Mouse (Mus musculus) midbrain, embryonic 12.5 days (tissue): Measurements from ENCODE around the gene Pou2f2. TPM values are rescaled to one million over a fixed set of nuclear protein-coding genes. Genes with fewer than 3 reads are reported as not detected.

Experiments used
- ATAC-seq: fragments of 200-750 bp; cut with Nextera tagmentation; 2 replicates; pipeline ENCODE4 v1.8.0; 2017; ENCODE audit warnings: low read depth, moderate TSS enrichment, moderate library complexity; ENCODE audit not compliant: low FRiP score
- H3K27ac ChIP-seq: fragments of 300-500 bp; sonication (generic); replicated peaks from 2 replicates; pipeline ENCODE4 v1.5.1; 2016; ENCODE audit warnings: mild to moderate bottlenecking
- H3K27me3 ChIP-seq: fragments of 300-500 bp; sonication (generic); 2 replicates; pipeline ENCODE4 v1.6.1; 2016; ENCODE audit warnings: mild to moderate bottlenecking
- H3K36me3 ChIP-seq: fragments of 300-500 bp; sonication (generic); 2 replicates; pipeline ENCODE4 v1.6.1; 2016
- H3K4me1 ChIP-seq: fragments of 300-500 bp; sonication (generic); 2 replicates; pipeline ENCODE4 v1.6.1; 2016
- H3K4me2 ChIP-seq: fragments of 300-500 bp; sonication (generic); replicated peaks from 2 replicates; pipeline ENCODE4 v1.6.1; 2016; ENCODE audit warnings: mild to moderate bottlenecking, moderate library complexity
- H3K4me3 ChIP-seq: fragments of 300-500 bp; sonication (generic); 2 replicates; pipeline ENCODE4 v1.5.1; 2016; ENCODE audit warnings: mild to moderate bottlenecking
- H3K9ac ChIP-seq: fragments of 300-500 bp; sonication (generic); replicated peaks from 2 replicates; pipeline ENCODE4 v1.6.1; 2016; ENCODE audit warnings: mild to moderate bottlenecking, moderate library complexity
- H3K9me3 ChIP-seq: fragments of 300-500 bp; sonication (generic); 2 replicates; pipeline ENCODE4 v1.6.1; 2016; ENCODE audit warnings: mild to moderate bottlenecking
- whole genome bisulfite sequencing: fragments of 180-500 bp; shearing (Covaris S2); methylation state at CpG from one replicate; pipeline ENCODE4 v1.1.7; 2016; 5-methylcytosine and 5-hydroxymethylcytosine counted together
- polyA plus RNA-seq: library from polyadenylated mRNA; unstranded; fragments of >200 nt; fragmentation: Nextera tagmentation; extraction: Ambion mirVana; gene quantifications from 2 replicates; pipeline ENCODE4 v1.2.1, GENCODE M21; 2016

Gene Pou2f2
- polyA plus RNA-seq, 1 experiment from 2014 or later: 44.0 TPM

DNA sequence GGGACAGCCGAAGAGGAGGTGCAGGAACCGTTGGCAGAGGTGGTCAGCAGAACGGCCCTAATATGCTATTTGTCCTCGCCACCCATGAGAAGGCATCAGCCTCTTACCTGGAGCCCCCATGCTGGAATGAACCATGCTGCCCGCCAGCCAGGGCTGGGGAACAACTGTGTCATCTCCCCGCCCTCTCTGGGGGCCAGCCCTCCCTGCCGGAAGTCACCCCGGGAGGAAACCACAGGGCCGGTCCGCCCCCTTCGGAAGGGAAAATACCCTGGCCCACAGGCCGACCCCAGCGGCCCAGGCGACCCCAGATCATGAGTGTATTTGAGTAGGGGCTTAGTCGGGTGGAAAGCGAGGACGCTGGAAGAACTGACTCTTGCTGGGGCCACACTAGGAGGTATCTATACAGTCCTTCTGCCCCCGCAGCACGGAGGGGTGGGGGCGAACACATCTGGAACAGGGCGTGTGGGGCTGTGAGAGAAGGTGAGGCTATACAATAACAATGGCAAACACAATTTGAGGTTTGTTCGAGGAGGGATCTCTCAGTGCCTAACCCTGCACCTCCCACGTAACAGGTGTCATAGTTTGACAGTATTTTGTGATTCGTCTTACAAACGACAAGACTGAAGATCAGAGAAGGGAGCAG lies 47.1 kb downstream of the Pou2f2 start:
- peaks cover 30% of the 10 kb centered on the region for H3K4me1 ChIP-seq
- peaks cover 54% of the 10 kb centered on the region for H3K27me3 ChIP-seq
- H3K4me2 ChIP-seq: no peak overlapping the region
- no peak overlapping the region for H3K4me3 ChIP-seq
- ATAC-seq: no peak
- 0 out of 2 replicates have a peak, but pooled peaks cover 3% of the 10 kb centered on the region for H3K36me3 ChIP-seq
- peaks cover 4% of the 10 kb centered on the region; the same call in 1 of the 2 replicates for H3K9me3 ChIP-seq
- no peak overlapping the region for H3K27ac ChIP-seq
- no peak overlapping the region for H3K9ac ChIP-seq
- 9% methylated on average over 25 of the region's 25 CpGs for WGBS

GRCm38 (mm10) chr7:25131247-25131646 lies 48.3 kb downstream of the Pou2f2 start:
- peaks cover 4% of the 10 kb centered on the region; the same call in 1 of the 2 replicates for H3K9me3 ChIP-seq
- 0 out of 2 replicates have a peak, but pooled peaks cover 3% of the 10 kb centered on the region for H3K36me3 ChIP-seq
- 90% methylated on average over 11 of the region's 11 CpGs for WGBS
- no peak overlapping the region for H3K27ac ChIP-seq
- no peak overlapping the region for H3K9ac ChIP-seq
- peaks cover 54% of the 10 kb centered on the region for H3K27me3 ChIP-seq
- H3K4me3 ChIP-seq: no peak overlapping the region
- H3K4me1 ChIP-seq: peaks cover 30% of the 10 kb centered on the region
- H3K4me2 ChIP-seq: no peak overlapping the region
- no peak for ATAC-seq

DNA sequence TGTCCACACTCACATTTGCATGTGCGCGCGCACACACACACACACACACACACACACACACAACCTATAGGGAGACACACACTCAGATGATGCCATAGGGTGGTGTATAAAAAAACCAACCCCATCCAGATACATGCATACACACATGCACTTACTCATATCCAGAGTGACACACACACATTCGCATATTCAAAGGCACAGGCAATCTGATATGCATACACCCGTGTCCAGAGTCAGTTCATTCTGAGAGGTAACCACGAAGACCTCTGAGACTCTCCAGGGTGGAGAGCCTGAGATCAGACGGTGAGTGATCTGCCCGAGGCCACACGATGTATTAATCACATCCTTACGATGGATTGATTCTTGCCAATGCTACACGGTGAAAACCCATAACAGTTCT lies 49.0 kb downstream of the Pou2f2 start:
- Histone ChIP-seq H3K4me2 (no peak overlapping the region), H3K9me3 (peaks cover 1% of the 10 kb centered on the region; the same call in 1 of the 2 replicates), H3K4me1 (peaks cover 30% of the 10 kb centered on the region), H3K27ac (no peak overlapping the region), H3K27me3 (peaks cover 50% of the 10 kb centered on the region), H3K4me3 (no peak overlapping the region), H3K36me3 (0 out of 2 replicates have a peak, but pooled peaks cover under 1% of the 10 kb centered on the region), H3K9ac (no peak overlapping the region)
- WGBS: 86% methylated on average over 11 of the region's 11 CpGs
- no peak for ATAC-seq

- peaks cover 40% of the 10 kb centered on the region for H3K27me3 ChIP-seq
- no peak for ATAC-seq
- H3K4me1 ChIP-seq: peaks cover 23% of the 10 kb centered on the region
- no peaks in the 10 kb centered on the region for H3K9me3 ChIP-seq
- H3K27ac ChIP-seq: no peak overlapping the region
- 66% methylated on average over 13 of the region's 13 CpGs for WGBS
- H3K4me2 ChIP-seq: no peak overlapping the region
- no peaks in the 10 kb centered on the region for H3K36me3 ChIP-seq
- H3K4me3 ChIP-seq: no peak overlapping the region
- no peak overlapping the region for H3K9ac ChIP-seq
Measured at GRCm38 (mm10) chr7:25129390-25129979, 50.0 kb downstream of the Pou2f2 start.

- H3K4me2 ChIP-seq: no peak overlapping the region
- H3K4me3 ChIP-seq: no peak overlapping the region
- no peak overlapping the region for H3K9ac ChIP-seq
- ATAC-seq: no peak
- no peaks in the 10 kb centered on the region for H3K36me3 ChIP-seq
- H3K27me3 ChIP-seq: peaks cover 26% of the 10 kb centered on the region
- WGBS: 72% methylated on average over 9 of the region's 9 CpGs
- H3K4me1 ChIP-seq: peaks cover 9% of the 10 kb centered on the region
- H3K9me3 ChIP-seq: no peaks in the 10 kb centered on the region
- H3K27ac ChIP-seq: no peak overlapping the region
Measured at GRCm38 (mm10) chr7:25127971-25128370, 51.6 kb downstream of the Pou2f2 start.

DNA sequence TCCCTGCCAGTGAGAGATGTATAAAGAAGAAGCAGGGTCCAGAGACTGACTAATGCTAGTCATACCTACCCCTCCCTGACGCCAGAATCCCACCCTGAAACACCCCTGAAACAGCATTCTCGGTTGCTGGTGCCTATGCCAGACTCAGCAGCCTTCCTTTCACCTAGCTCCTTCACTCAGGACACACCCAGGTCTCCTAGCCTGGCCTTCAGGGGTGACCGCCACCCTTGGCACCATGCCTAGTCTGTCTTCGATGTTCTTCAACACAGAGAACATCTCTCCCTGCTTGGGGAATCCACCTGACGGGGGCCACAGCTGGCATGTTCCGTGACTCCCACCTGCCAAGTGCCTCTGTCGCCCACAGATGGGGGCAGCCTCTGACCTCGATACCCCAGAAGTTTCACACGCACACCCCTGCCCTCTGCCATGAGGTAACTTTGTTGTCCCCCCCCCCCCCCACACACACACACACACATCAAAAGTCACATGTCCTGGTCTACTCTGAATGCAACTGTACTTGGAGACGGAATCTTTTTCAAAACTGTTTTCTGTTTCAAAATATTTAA lies 53.7 kb downstream of the Pou2f2 start:
- 86% methylated on average over 10 of the region's 10 CpGs for WGBS
- Histone ChIP-seq H3K36me3 (no peaks in the 10 kb centered on the region), H3K9ac (no peak overlapping the region), H3K9me3 (no peaks in the 10 kb centered on the region), H3K4me1 (no peaks in the 10 kb centered on the region), H3K4me3 (no peak overlapping the region), H3K4me2 (no peak overlapping the region), H3K27me3 (peaks cover 6% of the 10 kb centered on the region; the same call in 1 of the 2 replicates), H3K27ac (no peak overlapping the region)
- ATAC-seq: no peak

GRCm38 (mm10) chr7:25121240-25121786 lies 58.2 kb downstream of the Pou2f2 start:
- no peak overlapping the region for H3K27ac ChIP-seq
- H3K4me3 ChIP-seq: no peak overlapping the region
- no peaks in the 10 kb centered on the region for H3K9me3 ChIP-seq
- H3K4me2 ChIP-seq: no peak overlapping the region
- H3K4me1 ChIP-seq: no peaks in the 10 kb centered on the region
- H3K36me3 ChIP-seq: no peaks in the 10 kb centered on the region
- ATAC-seq: no peak
- WGBS: 74% methylated on average over 13 of the region's 13 CpGs
- H3K27me3 ChIP-seq: no peaks in the 10 kb centered on the region
- no peak overlapping the region for H3K9ac ChIP-seq

DNA sequence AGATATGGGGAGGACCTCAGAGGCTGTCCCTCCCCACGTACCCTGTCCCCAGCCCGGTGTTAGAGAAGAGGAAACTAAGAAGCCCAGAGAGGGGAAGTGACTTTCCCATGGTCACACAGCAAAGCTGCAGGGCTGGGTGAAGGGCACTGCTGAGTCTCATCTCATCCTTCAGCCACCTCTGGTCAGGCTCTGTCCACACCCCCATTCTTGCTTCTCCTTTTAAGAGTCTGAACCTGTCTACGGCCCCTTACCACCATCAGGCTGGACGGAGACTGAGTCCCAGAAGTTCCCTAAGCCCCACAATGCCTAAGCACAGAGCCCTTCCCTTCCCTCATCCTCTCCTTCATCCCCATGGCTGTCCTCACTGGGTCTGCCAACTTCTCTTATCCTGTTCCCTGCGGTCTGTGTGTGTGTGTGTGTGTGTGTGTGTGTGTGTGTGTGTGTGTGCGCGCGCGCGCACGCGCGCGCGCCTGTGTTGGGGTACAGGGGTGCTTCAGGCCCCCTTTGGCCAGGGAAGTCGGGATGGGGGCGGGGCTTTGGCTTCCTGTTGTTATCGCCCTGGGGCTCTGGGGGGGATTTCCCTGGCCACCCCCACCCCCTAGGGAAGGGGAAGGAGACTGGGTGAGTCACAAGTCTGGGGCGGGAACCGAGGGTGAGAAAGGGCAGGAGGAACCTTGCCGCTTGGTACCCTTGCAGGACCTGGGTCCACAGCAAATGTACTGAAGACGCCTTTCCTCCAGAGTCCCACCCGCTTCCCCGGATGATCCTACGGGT lies 59.3 kb downstream of the Pou2f2 start:
- H3K4me1 ChIP-seq: no peaks in the 10 kb centered on the region
- no peak for ATAC-seq
- no peak overlapping the region for H3K9ac ChIP-seq
- peaks cover 3% of the 10 kb centered on the region; the same call in 1 of the 2 replicates for H3K27me3 ChIP-seq
- no peak overlapping the region for H3K4me2 ChIP-seq
- no peak overlapping the region for H3K27ac ChIP-seq
- no peak overlapping the region for H3K4me3 ChIP-seq
- peaks cover 4% of the 10 kb centered on the region for H3K36me3 ChIP-seq
- H3K9me3 ChIP-seq: no peaks in the 10 kb centered on the region
- 75% methylated on average over 12 of the region's 25 CpGs for WGBS

DNA sequence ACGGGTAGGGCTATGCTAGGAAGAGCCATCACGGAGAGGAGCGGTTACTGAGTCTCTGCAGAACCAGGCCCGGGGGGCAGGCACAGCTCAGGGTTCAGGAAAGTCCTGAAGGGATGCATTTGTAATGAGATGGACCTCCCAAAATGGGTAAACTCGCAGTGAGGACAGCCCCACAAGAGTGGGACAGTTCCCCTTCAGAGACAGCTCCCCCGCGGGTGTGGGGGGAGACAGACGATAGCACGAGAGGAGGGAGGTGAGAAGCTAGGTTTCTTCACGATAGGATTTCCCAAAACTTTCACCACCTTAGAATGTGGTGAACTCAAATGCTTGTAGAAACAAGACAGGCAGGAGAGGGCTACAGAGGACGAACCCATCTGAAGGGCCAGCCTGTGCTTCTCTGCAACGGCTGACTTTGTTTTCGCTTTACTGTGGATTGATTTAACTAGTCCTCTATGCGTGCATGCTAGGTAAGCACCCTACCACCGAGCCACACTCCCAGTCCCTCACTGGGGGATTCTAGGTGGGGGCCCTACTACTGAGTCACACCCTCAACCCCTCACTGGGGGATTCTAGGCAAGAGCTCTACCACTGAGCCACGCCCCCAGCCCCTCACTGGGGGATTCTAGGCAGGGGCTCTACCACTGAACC lies 66.4 kb downstream of the Pou2f2 start:
- 88% methylated on average over 16 of the region's 16 CpGs for WGBS
- no peak overlapping the region for H3K9ac ChIP-seq

DNA sequence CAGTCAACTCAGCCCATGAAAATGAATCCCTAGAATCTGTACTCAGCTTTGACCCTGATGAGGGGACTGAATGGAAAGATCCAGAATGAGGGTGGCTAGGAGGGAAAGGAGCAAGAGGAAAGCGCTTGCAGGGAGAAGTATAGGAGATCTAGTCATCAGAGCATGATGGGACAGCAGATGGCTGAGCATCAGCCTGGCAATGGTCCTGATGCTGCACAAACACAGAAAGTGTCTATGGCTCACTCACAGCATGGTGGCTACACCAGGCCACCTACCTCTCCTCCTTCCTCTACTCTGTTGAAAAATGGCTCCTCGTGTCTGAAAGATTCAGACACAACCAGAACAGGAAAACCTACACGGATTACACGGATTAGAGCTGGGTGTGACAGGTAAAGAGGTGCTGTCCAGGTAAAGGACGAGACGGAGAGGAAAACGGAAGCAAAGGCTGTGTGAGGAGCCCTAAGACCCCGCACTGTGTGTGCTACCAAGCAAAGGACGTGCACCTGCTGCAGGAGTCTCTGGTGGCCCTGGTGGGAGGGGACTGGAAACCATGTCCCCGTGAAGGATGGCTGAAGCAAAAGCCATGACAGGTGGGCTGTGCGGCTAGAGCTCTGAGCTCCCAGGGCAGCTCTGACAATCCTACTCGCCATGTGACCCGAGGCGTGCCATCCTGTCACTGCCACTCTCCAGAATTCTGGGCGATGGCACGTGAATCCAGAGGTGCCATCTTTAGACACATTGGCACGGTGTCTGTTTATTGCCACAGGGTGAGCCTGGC lies 67.2 kb downstream of the Pou2f2 start:
- peaks cover 10% of the 10 kb centered on the region for H3K36me3 ChIP-seq
- H3K27ac ChIP-seq: no peak overlapping the region
- no peak overlapping the region for H3K4me2 ChIP-seq
- H3K4me3 ChIP-seq: no peak overlapping the region
- no peak overlapping the region for H3K9ac ChIP-seq
- H3K9me3 ChIP-seq: no peaks in the 10 kb centered on the region
- ATAC-seq: no peak
- peaks cover 3% of the 10 kb centered on the region; the same call in 1 of the 2 replicates for H3K27me3 ChIP-seq
- 0 out of 2 replicates have a peak, but pooled peaks cover under 1% of the 10 kb centered on the region for H3K4me1 ChIP-seq
- WGBS: 91% methylated on average over 17 of the region's 17 CpGs

More for the DNA sequence above, 66.4 kb downstream of the Pou2f2 start:
- Histone ChIP-seq H3K27me3 (peaks cover 3% of the 10 kb centered on the region; the same call in 1 of the 2 replicates), H3K36me3 (peaks cover 10% of the 10 kb centered on the region), H3K4me1 (no peaks in the 10 kb centered on the region), H3K27ac (no peak overlapping the region), H3K4me3 (no peak overlapping the region), H3K4me2 (no peak overlapping the region), H3K9me3 (no peaks in the 10 kb centered on the region)
- ATAC-seq: no peak

- H3K4me2 ChIP-seq: no peak overlapping the region
- H3K36me3 ChIP-seq: peaks cover 7% of the 10 kb centered on the region
- no peaks in the 10 kb centered on the region; the same call in 1 of the 2 replicates for H3K27me3 ChIP-seq
- peaks cover 9% of the 10 kb centered on the region; the same call in 1 of the 2 replicates for H3K4me1 ChIP-seq
- 92% methylated on average over 9 of the region's 9 CpGs for WGBS
- no peak overlapping the region for H3K9ac ChIP-seq
- H3K4me3 ChIP-seq: no peak overlapping the region
- no peak overlapping the region for H3K27ac ChIP-seq
- H3K9me3 ChIP-seq: no peaks in the 10 kb centered on the region
- no peak for ATAC-seq
Measured at GRCm38 (mm10) chr7:25110336-25110735, 69.2 kb downstream of the Pou2f2 start.
